Mouse (Mus musculus) midbrain, embryonic 10.5 days (tissue): ENCODE measurements around the gene Pde4d. TPM values are rescaled to one million over a fixed set of nuclear protein-coding genes. Genes with fewer than 3 reads are reported as not detected.

ENCODE experiments used
- DNase-seq: peaks from one replicate; pipeline ENCODE4 v3.0.0-alpha.2; 2017; ENCODE audit warnings: low spot score
- H3K27ac ChIP-seq: fragments of 300-500 bp; sonication (generic); replicated peaks from 2 replicates; pipeline ENCODE4 v1.5.1; 2016; ENCODE audit warnings: mild to moderate bottlenecking
- H3K27me3 ChIP-seq: fragments of 300-500 bp; sonication (generic); 2 replicates; pipeline ENCODE4 v1.6.1; 2016; ENCODE audit warnings: low read depth, mild to moderate bottlenecking; ENCODE audit not compliant: poor library complexity, severe bottlenecking
- H3K36me3 ChIP-seq: fragments of 300-500 bp; sonication (generic); 2 replicates; pipeline ENCODE4 v1.6.1; 2016; ENCODE audit warnings: mild to moderate bottlenecking, moderate library complexity
- H3K4me1 ChIP-seq: fragments of 300-500 bp; sonication (generic); 2 replicates; pipeline ENCODE4 v1.6.1; 2016
- H3K4me3 ChIP-seq: fragments of 300-500 bp; sonication (generic); 2 replicates; pipeline ENCODE4 v1.5.1; 2016; ENCODE audit warnings: mild to moderate bottlenecking, moderate library complexity
- H3K9me3 ChIP-seq: fragments of 300-500 bp; sonication (generic); replicated peaks from 2 replicates; pipeline ENCODE4 v1.6.1; 2016; ENCODE audit warnings: mild to moderate bottlenecking
- WGBS: fragments of 180-500 bp; shearing (Covaris S2); methylation state at CpG from one replicate; pipeline ENCODE4 v1.1.7; 2016; 5-methylcytosine and 5-hydroxymethylcytosine counted together
- polyA plus RNA-seq: library from polyadenylated mRNA; unstranded; fragments of >200 nt; fragmentation: Nextera tagmentation; extraction: Ambion mirVana; gene quantifications from 2 replicates; pipeline ENCODE4 v1.2.1, GENCODE M21; 2016

The Pde4d gene
- polyA plus RNA-seq, 1 experiment from 2014 or later: 10.8 TPM

DNA sequence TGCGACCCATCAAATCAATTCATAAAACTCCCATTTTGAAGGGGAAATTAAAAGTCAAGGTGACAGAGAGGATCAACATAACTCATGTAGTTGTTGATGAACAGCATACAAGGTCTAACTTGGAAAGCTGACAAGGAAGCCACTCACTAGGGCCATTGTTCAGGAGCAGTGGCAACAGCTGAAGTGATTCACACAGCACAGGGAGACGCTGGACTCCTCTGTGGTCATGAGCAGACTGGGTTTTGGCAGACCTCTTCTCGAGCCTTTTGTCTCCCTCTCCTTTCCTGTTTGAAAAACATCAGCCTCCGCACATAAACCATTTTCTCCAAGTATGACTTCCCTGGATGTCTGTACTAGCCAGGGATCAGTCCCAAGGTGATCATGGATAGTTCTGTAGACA is 1094.9 kb downstream of the Pde4d start:
- WGBS: 86% methylated on average over 4 of the region's 4 CpGs
- H3K9me3 ChIP-seq: no peaks in the 10 kb centered on the region

GRCm38 (mm10) chr13:109546337-109546736 is 1096.6 kb downstream of the Pde4d start:
- H3K36me3 ChIP-seq: no peaks in the 10 kb centered on the region
- WGBS: 89% methylated on average over 18 of the region's 18 CpGs
- no peaks in the 10 kb centered on the region for H3K4me1 ChIP-seq
- H3K27ac ChIP-seq: no peak overlapping the region
- H3K4me3 ChIP-seq: no peak overlapping the region
- DNase-seq: no peak
- no peaks in the 10 kb centered on the region for H3K27me3 ChIP-seq
- H3K9me3 ChIP-seq: no peaks in the 10 kb centered on the region

More for the DNA sequence above, 1094.9 kb downstream of the Pde4d start:
- Histone ChIP-seq H3K27ac (no peak overlapping the region), H3K27me3 (no peaks in the 10 kb centered on the region), H3K4me1 (no peaks in the 10 kb centered on the region), H3K36me3 (no peaks in the 10 kb centered on the region), H3K4me3 (no peak overlapping the region)
- no peak for DNase-seq

DNA sequence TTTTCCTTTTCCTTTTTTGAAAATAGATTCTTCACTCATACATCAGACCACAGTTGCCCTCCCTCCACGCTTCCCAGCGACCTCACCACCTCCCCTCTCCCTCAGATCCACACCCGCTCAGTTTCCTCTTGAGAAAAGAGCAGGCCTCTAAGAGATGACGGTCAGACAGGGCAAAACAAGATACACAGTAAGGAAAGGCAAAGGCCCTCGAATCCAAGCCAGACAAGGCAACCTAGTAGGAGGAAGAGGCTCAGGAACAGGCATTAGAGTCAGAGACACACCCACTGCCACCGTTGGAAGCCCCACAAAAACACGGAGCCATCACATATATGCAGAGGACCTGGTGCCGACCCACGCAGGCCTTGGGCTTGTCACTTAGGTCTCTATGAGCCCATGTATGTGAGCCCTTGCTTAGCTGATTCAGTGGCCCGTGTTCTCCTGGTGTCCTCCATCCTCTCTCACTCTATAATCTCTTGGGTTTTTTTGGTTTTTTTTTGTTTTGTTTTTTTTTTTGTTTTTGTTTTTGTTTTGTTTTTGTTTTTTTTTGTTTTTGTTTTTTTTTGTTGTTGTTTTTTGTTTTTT is 1097.3 kb downstream of the Pde4d start:
- no peak for DNase-seq
- Histone ChIP-seq H3K36me3 (no peaks in the 10 kb centered on the region), H3K27me3 (no peaks in the 10 kb centered on the region), H3K27ac (no peak overlapping the region), H3K4me3 (no peak overlapping the region), H3K9me3 (no peaks in the 10 kb centered on the region), H3K4me1 (no peaks in the 10 kb centered on the region)
- 85% methylated on average over 10 of the region's 10 CpGs for WGBS

GRCm38 (mm10) chr13:109547700-109548099 is 1098.0 kb downstream of the Pde4d start:
- Histone ChIP-seq H3K4me1 (no peaks in the 10 kb centered on the region), H3K4me3 (no peak overlapping the region), H3K27me3 (no peaks in the 10 kb centered on the region), H3K9me3 (no peaks in the 10 kb centered on the region), H3K27ac (no peak overlapping the region), H3K36me3 (no peaks in the 10 kb centered on the region)
- peak; percentile 80 for DNase-seq
- WGBS: 44% methylated on average over 6 of the region's 6 CpGs

GRCm38 (mm10) chr13:109548263-109548662 is 1098.5 kb downstream of the Pde4d start:
- Histone ChIP-seq H3K4me3 (no peak overlapping the region), H3K4me1 (no peaks in the 10 kb centered on the region), H3K27ac (no peak overlapping the region), H3K27me3 (no peaks in the 10 kb centered on the region), H3K36me3 (no peaks in the 10 kb centered on the region), H3K9me3 (no peaks in the 10 kb centered on the region)
- DNase-seq: no peak
- WGBS: 68% methylated on average over 5 of the region's 5 CpGs

DNA sequence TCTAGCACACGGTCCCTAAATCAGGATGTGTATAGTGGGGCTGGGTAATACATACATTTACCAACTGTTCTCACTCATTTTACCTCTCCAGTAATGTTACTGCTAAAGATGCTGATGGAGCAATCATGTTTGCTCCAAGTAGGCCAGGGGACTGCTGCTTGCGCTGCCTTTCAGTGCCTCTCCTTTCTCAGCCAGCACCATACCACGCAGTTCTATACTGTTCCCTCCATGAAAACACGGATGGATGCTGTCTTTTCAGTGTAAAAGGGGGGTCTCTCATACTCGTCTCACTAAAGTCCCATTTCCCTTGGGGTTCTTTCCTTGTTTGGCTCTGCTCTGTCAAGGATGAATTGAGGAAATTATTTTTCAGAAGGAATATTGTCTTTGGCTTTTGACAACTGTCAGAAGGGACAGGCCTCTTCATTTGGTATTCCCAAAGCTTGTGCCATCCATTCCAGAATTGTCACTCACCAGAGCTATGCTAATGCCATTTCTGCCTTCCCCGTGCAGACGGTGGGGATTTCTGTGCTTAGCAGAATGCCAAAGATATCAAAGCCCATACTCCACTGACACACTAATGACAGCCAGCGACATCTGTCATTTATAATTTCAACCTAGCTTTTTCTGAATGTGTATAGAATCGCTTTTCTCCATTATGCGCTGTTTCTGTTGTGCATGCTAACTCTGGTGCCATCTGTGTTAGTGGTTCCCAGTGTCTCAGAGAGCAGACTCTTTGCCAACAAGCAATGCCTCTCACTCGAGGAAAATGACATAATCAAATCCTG is 1099.2 kb downstream of the Pde4d start:
- no peak for DNase-seq
- H3K9me3 ChIP-seq: no peaks in the 10 kb centered on the region
- H3K36me3 ChIP-seq: no peaks in the 10 kb centered on the region
- H3K4me3 ChIP-seq: no peak overlapping the region
- H3K27me3 ChIP-seq: no peaks in the 10 kb centered on the region
- WGBS: 85% methylated on average over 11 of the region's 11 CpGs
- H3K27ac ChIP-seq: no peak overlapping the region
- H3K4me1 ChIP-seq: no peaks in the 10 kb centered on the region

DNA sequence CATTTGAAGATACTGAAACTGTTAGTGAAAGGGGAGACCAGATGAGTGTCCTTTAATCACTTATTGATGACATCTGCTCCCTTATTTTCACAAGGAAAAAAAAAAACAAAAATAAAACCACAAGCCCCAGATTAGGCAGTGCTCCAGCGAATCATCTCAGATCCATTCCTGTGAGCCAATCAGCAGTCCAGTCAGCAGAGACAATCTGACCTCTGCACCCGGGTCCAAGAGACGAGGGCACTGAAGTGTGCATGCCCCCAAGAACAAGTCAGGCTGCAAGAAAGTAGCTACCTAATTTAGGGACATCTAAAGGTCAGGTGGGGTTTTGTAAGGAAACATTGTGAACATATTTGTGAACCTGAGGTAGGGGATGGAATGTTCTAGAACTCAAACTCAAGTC is 1102.1 kb downstream of the Pde4d start:
- H3K36me3 ChIP-seq: no peaks in the 10 kb centered on the region
- H3K9me3 ChIP-seq: no peaks in the 10 kb centered on the region
- H3K4me3 ChIP-seq: no peak overlapping the region
- 74% methylated on average over 3 of the region's 3 CpGs for WGBS
- no peaks in the 10 kb centered on the region for H3K27me3 ChIP-seq
- DNase-seq: no peak
- no peaks in the 10 kb centered on the region for H3K4me1 ChIP-seq
- no peak overlapping the region for H3K27ac ChIP-seq

GRCm38 (mm10) chr13:109555513-109555912 is 1105.8 kb downstream of the Pde4d start:
- Histone ChIP-seq H3K27me3 (no peaks in the 10 kb centered on the region), H3K4me3 (no peak overlapping the region), H3K9me3 (no peaks in the 10 kb centered on the region), H3K27ac (no peak overlapping the region), H3K4me1 (no peaks in the 10 kb centered on the region), H3K36me3 (no peaks in the 10 kb centered on the region)
- 84% methylated on average over 5 of the region's 5 CpGs for WGBS
- DNase-seq: no peak

- no peak overlapping the region for H3K27ac ChIP-seq
- H3K4me1 ChIP-seq: no peaks in the 10 kb centered on the region
- H3K36me3 ChIP-seq: no peaks in the 10 kb centered on the region
- H3K4me3 ChIP-seq: no peak overlapping the region
- 84% methylated on average over 4 of the region's 4 CpGs for WGBS
- no peak for DNase-seq
- H3K27me3 ChIP-seq: no peaks in the 10 kb centered on the region
- H3K9me3 ChIP-seq: no peaks in the 10 kb centered on the region
Measured at GRCm38 (mm10) chr13:109556853-109557252, 1107.1 kb downstream of the Pde4d start.

GRCm38 (mm10) chr13:109558341-109559257 is 1108.9 kb downstream of the Pde4d start:
- H3K4me3 ChIP-seq: no peak overlapping the region
- H3K27ac ChIP-seq: no peak overlapping the region
- no peaks in the 10 kb centered on the region for H3K27me3 ChIP-seq
- no peak for DNase-seq
- no peaks in the 10 kb centered on the region for H3K9me3 ChIP-seq
- H3K4me1 ChIP-seq: no peaks in the 10 kb centered on the region
- 81% methylated on average over 12 of the region's 12 CpGs for WGBS
- no peaks in the 10 kb centered on the region for H3K36me3 ChIP-seq

DNA sequence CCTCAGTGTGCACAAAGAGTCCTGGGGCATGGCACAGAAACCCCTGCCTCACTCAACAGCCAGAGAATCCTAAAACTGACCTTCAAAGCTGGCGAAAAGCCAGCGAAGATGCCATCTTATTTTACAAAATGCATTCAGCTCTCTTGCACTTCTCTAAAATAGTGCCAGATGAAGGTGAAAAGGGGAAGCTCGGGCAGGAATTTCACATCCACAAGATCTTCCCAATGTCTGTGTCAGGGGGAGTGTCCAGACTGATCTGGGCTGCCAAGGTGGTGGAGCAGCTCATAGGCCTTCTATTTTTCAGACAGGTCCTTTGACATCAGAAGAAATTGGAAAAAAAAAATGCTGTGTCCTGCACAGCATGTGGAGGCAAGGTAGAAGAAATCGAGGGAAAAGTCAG is 1110.5 kb downstream of the Pde4d start:
- WGBS: 92% methylated on average over 4 of the region's 4 CpGs
- Histone ChIP-seq H3K27ac (no peak overlapping the region), H3K36me3 (no peaks in the 10 kb centered on the region), H3K9me3 (no peaks in the 10 kb centered on the region), H3K27me3 (no peaks in the 10 kb centered on the region), H3K4me3 (no peak overlapping the region), H3K4me1 (no peaks in the 10 kb centered on the region)
- DNase-seq: no peak

- Histone ChIP-seq H3K27ac (no peak overlapping the region), H3K36me3 (no peaks in the 10 kb centered on the region), H3K9me3 (no peaks in the 10 kb centered on the region), H3K4me1 (no peaks in the 10 kb centered on the region), H3K4me3 (no peak overlapping the region), H3K27me3 (no peaks in the 10 kb centered on the region)
- 94% methylated on average over 20 of the region's 20 CpGs for WGBS
- DNase-seq: no peak
Measured at GRCm38 (mm10) chr13:109568638-109569468, 1119.1 kb downstream of the Pde4d start.
